Mouse (Mus musculus): ENCODE measurements at regions not wholly inside any gene's neighbourhood (a gene's known extent, or its start where the extent isn't known, plus 50 kb on each side); places are given as distances from the start of the nearest gene placed in this dataset.

GRCm38 (mm10) chr13:6060229-6060845, 199.1 kb downstream of the Klf6 start:
- no peak for DNase-seq

DNA sequence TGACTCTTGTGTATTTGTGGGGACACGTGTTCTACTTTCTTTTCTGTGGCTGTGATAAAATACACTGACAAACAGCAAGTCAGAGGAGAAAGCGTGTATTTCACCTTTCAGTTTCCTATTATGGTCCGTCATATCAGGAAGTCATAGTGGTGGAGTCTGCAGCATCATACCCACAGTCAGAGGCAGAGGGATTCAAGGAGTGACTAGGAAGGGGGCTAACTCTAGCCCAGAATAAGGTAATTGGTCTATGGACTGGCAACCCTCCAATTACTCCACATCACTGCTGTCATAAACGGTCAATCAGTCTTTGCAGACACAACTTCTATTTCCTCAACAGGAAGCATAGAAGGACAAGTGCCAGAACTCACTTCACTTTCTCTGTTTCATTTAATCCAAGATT, 201.0 kb downstream of the Klf6 start:
- no peak for DNase-seq

DNA sequence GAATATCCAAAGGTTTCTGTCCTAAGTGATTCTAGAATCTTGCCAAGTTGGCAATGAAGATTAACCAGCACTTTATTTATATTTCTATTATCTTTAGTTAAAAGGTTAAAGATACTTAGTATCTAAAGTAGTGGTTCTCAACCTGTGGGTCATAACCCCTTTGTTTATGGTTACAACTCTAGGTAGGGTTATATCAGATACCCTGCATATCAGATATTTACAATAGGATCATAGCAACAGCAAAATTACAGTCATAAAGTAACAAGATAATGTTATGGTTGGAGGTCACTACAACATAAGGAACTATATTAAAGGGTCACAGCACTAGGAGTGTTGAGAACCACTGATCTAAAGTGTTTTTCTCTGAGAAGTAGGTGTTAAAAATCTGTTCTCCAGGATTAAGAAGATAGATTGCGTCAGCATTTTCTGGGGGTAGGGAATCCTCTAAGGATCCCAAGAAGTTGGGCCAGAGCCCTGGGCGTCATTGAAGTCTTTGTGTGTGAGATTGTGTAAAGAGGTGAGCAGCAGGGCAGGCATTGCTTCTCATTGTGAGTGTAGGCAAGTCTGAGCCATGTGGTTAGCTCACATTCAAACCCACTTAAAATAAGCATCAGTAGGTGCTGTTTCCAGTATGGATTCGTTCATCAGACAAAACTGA, 201.6 kb downstream of the Klf6 start:
- DNase-seq: no peak

DNA sequence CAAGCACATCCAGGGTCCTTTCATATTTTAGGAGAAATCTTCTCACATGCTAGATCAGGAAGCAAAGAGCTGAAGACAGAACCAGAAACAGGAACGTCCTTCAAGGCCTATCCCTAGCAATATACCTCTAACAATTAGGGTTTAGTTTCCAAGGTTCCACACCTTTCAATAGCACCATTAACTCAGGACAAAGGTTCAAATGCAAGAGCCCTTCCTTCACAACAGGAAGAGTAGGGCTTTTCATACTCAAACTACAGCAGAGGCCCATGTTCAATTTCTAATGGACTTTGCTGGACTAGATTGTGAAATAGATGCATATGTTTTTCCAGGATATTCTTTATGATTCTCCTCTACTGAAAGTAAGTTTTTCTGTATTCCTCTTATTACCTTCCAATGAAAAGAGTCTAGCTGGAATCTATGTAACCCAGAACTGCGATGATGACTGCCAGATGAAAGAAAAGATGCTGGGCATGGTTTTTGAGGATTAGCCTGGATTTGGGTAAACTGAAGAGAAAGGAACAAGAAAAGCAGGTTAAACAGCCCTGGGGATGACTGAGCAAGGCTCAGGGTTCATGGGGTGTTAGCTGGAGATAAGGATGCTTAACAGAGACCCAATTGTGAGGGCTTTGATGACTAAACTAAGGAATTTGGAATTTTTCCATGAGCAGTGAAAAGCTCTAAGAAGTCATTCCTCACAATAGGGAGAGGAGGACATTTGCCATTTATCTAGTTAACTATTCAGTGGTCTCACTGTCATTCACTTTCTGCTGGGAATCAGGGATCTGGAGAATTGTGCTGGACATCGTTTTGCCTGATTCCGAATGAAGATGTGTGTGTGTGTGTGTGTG, 215.9 kb downstream of the Klf6 start:
- DNase-seq: no peak

DNA sequence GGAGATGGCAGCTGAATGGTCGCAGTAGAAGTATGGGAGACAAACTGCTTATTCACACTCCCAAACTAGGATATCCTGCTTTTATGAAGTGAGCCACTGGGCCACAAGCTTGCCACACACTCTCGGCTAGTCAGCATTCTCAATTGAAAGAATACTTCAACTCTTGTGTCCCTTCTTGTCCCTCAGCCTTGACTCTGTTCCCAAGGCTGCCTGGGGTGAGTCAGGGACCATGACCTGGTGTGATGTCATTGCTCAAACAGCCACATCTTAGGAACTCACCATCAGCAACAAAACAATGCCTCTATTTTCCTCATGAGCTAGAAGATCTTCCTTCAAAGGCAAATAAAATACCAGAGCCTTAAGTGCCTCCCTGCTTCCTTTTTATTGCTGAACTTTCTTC, 224.6 kb downstream of the Klf6 start:
- DNase-seq: no peak

- DNase-seq: no peak
These were observed 247.9 kb downstream of the Klf6 start for GRCm38 (mm10) chr13:6109018-6109657.

- no peak for DNase-seq
These were observed 258.4 kb downstream of the Klf6 start for GRCm38 (mm10) chr13:6119703-6120102.

- DNase-seq: no peak
These were observed 266.0 kb downstream of the Klf6 start for GRCm38 (mm10) chr13:6127311-6127710.

- DNase-seq: no peak
These were observed 267.6 kb downstream of the Klf6 start for GRCm38 (mm10) chr13:6128903-6129302.

DNA sequence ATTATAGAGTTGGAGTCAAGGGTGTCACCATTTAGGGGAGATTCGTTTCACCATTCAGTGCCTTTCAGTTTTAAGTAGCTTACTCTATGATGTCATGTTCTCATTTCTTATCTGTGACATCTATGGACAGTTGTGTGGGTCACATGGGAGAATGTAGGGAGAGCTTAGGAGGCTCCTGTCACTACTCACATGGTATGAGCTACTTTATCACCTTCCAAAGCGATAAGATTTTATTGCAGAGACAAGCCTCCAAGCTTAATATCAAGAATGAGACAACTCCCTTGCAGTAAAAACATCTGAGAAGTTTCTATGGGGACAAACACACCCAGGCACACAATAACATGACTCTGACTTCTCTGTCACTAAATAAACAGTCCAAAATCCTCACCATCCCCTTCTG, 270.1 kb downstream of the Klf6 start:
- no peak for DNase-seq

DNA sequence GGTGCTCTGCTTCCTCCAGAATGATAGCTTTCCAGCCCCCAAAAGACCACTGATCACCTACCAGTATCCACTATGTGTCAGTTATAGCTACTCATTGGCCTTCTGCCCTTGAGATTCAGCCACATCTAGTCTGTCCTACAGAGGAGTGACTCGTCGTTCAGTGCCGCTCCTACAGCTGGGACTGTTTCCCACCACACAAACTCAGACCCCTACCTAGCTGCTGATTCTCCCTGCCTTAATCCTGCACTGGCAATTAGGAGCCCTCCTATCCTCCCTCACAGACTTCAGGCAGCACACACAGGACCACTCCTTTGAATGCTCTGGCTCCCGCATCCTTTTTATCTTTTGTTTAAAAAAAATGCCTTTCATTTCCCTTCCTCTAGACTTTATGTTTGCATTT, 275.9 kb downstream of the Klf6 start:
- DNase-seq: no peak

DNA sequence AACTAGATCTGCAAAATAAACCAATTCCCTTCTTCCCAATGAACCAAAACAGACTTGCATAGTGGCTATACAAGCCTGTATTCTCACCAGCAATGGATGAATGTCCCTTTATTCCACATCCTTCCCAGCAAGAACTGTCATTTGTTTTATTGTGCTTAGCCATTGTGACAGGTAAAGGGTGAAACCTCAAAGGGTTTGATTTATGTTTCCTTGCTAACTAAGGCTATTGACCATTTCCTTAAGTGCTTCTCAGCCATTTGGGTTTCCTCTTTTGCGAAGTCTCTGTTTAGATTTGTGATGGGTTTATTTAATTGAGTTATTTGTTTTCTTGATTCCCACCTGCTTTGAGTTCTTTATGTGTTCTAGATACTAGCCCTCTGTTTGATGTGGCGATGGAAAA, 281.5 kb downstream of the Klf6 start:
- no peak for DNase-seq

DNA sequence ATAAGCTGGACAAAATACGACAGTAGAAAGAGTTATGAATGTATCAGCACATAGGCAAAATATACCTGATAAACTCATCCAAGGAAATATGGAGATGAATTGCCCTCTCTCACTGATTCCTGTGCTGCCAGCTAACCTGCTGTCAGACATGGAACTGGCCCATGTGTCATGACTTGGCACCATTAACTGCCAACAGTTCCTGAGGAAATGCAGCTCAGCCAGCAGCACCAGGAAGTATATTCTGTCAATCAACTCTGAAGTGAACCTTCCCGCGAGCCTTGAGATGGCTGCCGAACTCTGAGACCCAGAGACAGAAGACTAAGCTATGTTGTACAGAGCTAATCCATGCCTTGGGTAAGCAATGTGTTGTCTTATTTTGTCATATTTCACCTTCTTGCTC, 292.4 kb downstream of the Klf6 start:
- peak; percentile 82 to 90 for DNase-seq

DNA sequence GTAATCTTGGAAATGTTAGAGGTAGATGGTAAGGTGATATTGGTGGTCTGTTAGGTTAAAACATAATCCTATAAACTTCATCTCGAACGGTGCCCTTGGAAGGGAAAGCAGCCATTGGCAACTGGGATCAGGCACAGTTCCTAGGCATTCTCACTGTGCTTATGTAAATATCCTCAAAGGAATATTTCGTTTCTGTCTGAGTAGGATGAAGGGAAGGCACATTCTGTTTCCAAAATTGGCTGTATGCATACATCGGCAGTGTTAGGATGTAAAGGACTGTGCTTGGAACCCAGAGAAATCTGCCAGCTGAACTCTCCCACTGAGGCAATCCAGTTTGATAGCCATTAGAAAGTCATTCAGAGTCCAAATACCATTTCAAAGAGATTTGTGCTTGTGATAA, 294.9 kb downstream of the Klf6 start:
- no peak for DNase-seq

DNA sequence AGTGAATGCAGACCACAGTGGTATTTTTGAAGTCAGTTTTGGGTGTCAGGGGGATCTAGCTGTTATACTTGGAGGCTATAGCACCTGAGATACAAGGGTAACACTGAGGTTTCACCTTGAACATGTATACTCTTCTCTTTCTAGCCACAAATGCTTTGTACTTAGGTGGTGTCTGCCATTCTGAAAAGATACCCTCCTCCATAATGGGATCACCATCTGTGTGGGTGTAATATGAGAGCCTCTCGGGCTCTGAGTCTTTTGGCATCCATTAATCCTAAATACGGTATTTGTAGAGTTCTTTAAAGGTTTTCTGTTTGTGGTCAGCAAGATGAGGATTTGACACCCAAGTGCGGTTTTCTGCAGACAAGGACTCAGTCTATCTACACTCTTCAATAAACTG, 295.7 kb downstream of the Klf6 start:
- no peak for DNase-seq

DNA sequence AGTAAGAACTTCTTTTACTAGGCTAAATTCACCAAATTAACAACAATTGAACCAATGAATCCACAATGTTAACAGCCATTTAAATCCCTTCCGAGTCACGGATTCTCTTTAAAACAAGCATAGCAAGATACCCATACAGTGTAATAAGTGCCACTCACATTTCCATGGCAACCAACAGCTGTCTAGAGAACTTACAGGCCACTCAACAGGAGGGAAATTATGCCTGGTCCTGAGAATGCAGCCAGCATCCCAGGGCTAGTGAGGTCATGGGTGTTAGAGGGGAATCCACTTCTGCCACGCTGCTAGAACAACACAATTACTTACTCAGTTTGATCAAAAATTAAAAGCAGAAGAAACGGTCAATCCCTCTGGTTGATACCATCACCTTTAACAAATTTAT, 296.7 kb downstream of the Klf6 start:
- no peak for DNase-seq

GRCm38 (mm10) chr13:6159412-6159811, 298.1 kb downstream of the Klf6 start:
- no peak for DNase-seq

DNA sequence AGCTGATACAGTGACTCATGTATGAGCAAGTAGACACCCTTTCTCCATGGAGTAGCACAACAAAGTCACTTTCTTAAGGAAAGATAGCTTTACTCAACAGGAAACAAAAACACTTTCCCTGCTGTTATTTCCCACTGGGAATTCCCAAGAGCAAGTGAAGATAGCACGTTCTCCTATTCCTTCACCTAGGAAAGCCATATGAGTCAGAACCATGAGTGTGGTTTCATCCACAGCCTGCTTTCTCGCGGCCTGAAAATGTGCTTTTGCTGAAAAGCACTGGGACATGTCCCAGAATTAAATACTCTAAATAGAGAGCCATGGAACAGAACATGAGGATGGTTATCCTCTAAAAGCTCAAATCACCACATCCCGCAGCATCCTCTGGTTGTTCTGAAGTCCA, 304.6 kb downstream of the Klf6 start:
- no peak for DNase-seq

GRCm38 (mm10) chr13:6167055-6167761, 305.9 kb downstream of the Klf6 start:
- DNase-seq: no peak

- DNase-seq: no peak
These were observed 311.8 kb downstream of the Klf6 start for GRCm38 (mm10) chr13:6173095-6173494.

DNA sequence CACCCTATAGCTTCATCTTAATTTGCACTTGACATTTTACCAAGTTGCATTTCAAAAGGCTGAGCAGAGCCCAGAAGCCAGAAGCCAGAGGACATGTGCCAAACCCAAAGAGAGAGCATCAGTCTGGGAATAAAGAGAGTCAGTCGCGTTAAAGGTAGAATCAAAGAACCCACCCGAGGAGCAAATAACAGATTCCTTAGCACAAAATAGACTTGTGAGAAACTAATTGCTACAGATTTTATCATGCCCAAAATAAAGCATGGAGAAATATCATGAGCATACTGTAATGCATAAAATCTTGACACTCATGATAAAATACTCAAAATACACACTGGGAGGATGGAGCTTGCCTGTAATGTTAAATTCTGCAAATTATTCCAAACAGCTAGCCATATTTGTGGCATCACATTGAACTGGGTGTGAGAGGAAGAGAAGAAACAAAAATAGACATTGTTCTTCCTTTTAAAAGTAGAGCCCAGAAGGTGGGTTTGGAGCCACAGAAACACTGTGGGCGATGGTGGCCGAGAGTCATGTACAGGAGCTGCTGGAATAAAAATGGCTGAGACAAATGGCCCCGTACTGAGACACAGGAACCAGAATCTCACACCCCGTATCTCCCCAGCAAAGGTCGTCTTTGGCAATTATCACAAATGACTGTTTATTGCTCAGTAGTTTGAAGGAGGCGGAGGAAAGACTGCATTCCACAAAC, 317.2 kb downstream of the Klf6 start:
- peak; percentile 7 to 32 for DNase-seq

GRCm38 (mm10) chr13:6189133-6189532, 327.9 kb downstream of the Klf6 start:
- no peak for DNase-seq

Data from cerebellum, postnatal 14 days (tissue).